Mouse (Mus musculus) erythroblast, embryonic 14.5 days (primary cell): Measurements from ENCODE around the gene Runx2.

ENCODE experiments used
- GATA1 ChIP-seq: IDR thresholded peaks from 2 replicates; pipeline ENCODE4 v1.6.1; 2012; ENCODE audit warnings: low read length, inconsistent platforms, mixed read lengths
- TAL1 ChIP-seq: IDR thresholded peaks from 3 replicates; pipeline ENCODE4 v1.6.1; 2012; ENCODE audit warnings: low read length, inconsistent platforms, mixed read lengths

DNA sequence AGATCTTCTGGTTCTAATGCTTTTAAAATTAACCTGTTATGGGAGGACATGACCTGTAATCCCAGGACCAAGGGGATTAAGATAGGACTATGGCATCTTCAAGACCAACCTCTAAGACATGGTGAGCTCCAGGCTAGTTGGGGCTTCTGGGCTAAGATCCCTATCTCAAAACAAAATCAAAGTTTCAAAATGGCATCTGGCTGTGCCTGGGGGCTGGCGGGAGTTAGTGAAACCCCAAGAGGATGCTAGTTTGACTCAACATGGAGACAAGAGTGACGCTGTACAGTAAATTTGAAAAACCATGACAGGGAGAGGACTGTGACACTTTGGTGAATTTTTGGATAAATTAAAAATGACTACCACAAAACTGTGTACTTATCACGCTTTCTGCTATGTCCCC lies 202.6 kb downstream of the Runx2 start:
- TF ChIP-seq GATA1 (no peak), TAL1 (no peak)
